Mouse (Mus musculus) ovary, postnatal 14 days (tissue): ENCODE measurements at regions not wholly inside any gene's neighbourhood (a gene's known extent, or its start where the extent isn't known, plus 50 kb on each side); places are given as distances from the start of the nearest gene placed in this dataset.

ENCODE experiments used
- DNase-seq: peaks from one replicate; pipeline ENCODE4 v3.0.0; 2022; ENCODE audit warnings: low spot score

GRCm38 (mm10) chr6:78228883-78229282 lies 141.6 kb upstream of the Reg3b start:
- no peak for DNase-seq

- no peak for DNase-seq
Observed at GRCm38 (mm10) chr6:78244404-78244803, 126.1 kb upstream of the Reg3b start.

- DNase-seq = no peak
Observed at GRCm38 (mm10) chr6:78245010-78245409, 125.4 kb upstream of the Reg3b start.

- DNase-seq = no peak
Observed at GRCm38 (mm10) chr6:78250053-78250452, 120.4 kb upstream of the Reg3b start.

GRCm38 (mm10) chr6:78250541-78250940 lies 119.9 kb upstream of the Reg3b start:
- DNase-seq = no peak

- DNase-seq = no peak
Observed at GRCm38 (mm10) chr6:78271879-78272546, 98.4 kb upstream of the Reg3b start.

- no peak for DNase-seq
Observed at GRCm38 (mm10) chr6:78277993-78278715, 92.3 kb upstream of the Reg3b start.

- DNase-seq = no peak
Observed at GRCm38 (mm10) chr6:78280541-78280940, 89.9 kb upstream of the Reg3b start.

GRCm38 (mm10) chr6:78294647-78295046 lies 75.8 kb upstream of the Reg3b start:
- no peak for DNase-seq

GRCm38 (mm10) chr6:78303187-78303740 lies 67.2 kb upstream of the Reg3b start:
- DNase-seq = peak; percentile 2
